ENCODE assay signal across 29 mouse cellular contexts in the genomic region with DNA sequence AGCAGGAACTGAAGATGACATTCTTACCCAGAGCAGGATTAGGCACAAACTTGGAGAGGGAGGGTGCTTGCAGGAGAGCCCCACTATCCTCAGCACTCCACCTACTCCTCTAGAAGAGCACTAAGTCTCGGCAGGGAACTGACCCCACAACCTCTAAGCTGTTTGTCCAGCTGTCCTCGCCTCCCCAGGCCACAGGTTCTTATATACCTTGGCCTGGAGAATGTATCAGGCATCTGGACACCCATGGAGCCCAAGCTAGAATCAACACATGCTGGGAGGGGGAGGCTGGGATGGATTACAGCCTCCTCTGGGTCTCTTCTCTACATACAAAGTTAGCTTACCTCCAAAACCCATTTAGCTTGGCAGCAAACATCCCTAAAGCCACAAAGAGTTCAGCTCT. TPM values are rescaled to one million over a fixed set of nuclear protein-coding genes. Genes with fewer than 3 reads are reported as not detected.
A peak's percentile ranks its signal among the peaks of the same experiment; 100 is the strongest.
DNase-seq lines count a peak whose midpoint lies in the region; ATAC-seq and TF ChIP-seq lines count a peak whose summit lies in the region.
"Had no signal": no experiment of that assay in that cellular context is flagged by ENCODE, and none has a peak within 500 bp of the region (broad histone marks: within the 10 kb centered on the region; RNA-seq: fewer than 3 reads in every experiment).

No protein-coding gene starts in this region.

- TF ChIP-seq POLR2A in kidney, adult 2 months (IDR thresholded peaks at IDR 0.05; ENCODE audit: low read depth, low read length): no peak

- H3K27ac ChIP-seq in kidney, adult 2 months (ENCODE audit: insufficient read depth, low read depth, low read length): peak overlapping the region; percentile 98; the same call in 1 of the 2 replicates
- no peak overlapping the region for H3K27ac ChIP-seq in neural tube, embryonic 15.5 days (replicated peaks)
- no peak overlapping the region for H3K27ac ChIP-seq in neural tube, embryonic 11.5 days (ENCODE audit: low read depth, low read length)
- H3K27ac ChIP-seq in heart, embryonic 11.5 days (ENCODE audit: low read depth, low read length): no peak overlapping the region
- H3K27ac ChIP-seq: embryonic facial prominence, embryonic 12.5 days; embryonic facial prominence, embryonic 15.5 days; forebrain, embryonic 12.5 days; forebrain, embryonic 15.5 days; heart, embryonic 13.5 days; hindbrain, embryonic 13.5 days had no signal

- H3K4me1 ChIP-seq in kidney, adult 2 months (ENCODE audit: control insufficient read depth, insufficient read depth, low read length): peaks cover 22% of the 10 kb centered on the region
- no peaks in the 10 kb centered on the region for H3K4me1 ChIP-seq in neural tube, embryonic 15.5 days
- H3K4me1 ChIP-seq in neural tube, embryonic 11.5 days (ENCODE audit: control insufficient read depth, insufficient read depth, low read length): no peaks in the 10 kb centered on the region
- H3K4me1 ChIP-seq in heart, embryonic 11.5 days (ENCODE audit: control insufficient read depth, insufficient read depth, low read length): no peaks in the 10 kb centered on the region
- H3K4me1 ChIP-seq: embryonic facial prominence, embryonic 12.5 days; embryonic facial prominence, embryonic 15.5 days; forebrain, embryonic 12.5 days; forebrain, embryonic 15.5 days; heart, embryonic 13.5 days; hindbrain, embryonic 13.5 days had no signal

- H3K27me3 ChIP-seq in kidney, adult 2 months (replicated peaks; ENCODE audit: control insufficient read depth, insufficient read depth, low read length): no peaks in the 10 kb centered on the region
- H3K27me3 ChIP-seq in neural tube, embryonic 15.5 days (replicated peaks): no peaks in the 10 kb centered on the region
- H3K27me3 ChIP-seq in neural tube, embryonic 11.5 days (ENCODE audit: control insufficient read depth, insufficient read depth, low read length): no peaks in the 10 kb centered on the region
- no peaks in the 10 kb centered on the region for H3K27me3 ChIP-seq in heart, embryonic 11.5 days (ENCODE audit: control insufficient read depth, insufficient read depth, low read length)
- H3K27me3 ChIP-seq: embryonic facial prominence, embryonic 12.5 days; embryonic facial prominence, embryonic 15.5 days; forebrain, embryonic 12.5 days; forebrain, embryonic 15.5 days; hindbrain, embryonic 13.5 days had no signal

- DNase-seq in embryo, embryonic 11 days: peak; percentile 32
- DNase-seq in embryo, embryonic 9.5 days (ENCODE audit: extremely low spot score): no peak
- DNase-seq in kidney, adult 2 months: no peak
- no peak for DNase-seq in kidney, adult 9 months
- peak; percentile 26 for DNase-seq in neural tube, embryonic 10.5 days (ENCODE audit: extremely low spot score, low spot score)
- peak; percentile 39 for DNase-seq in neural tube, embryonic 11.5 days (ENCODE audit: low spot score)
- DNase-seq: adrenal gland, postnatal 14 days; B cell, adult 2 months; cerebellum, adult 18-20 months; cerebellum, adult 9-10 months; cerebellum, postnatal 14 days; gastrocnemius, postnatal 25 days; heart, adult 18-20 months; heart, postnatal 14 days; heart, postnatal 4 days had no signal

- WGBS in kidney, adult 2 months: 57% methylated on average over 2 of the region's 2 CpGs
- WGBS in neural tube, embryonic 15.5 days: 53% methylated on average over 2 of the region's 2 CpGs
- WGBS in neural tube, embryonic 11.5 days: 52% methylated on average over 2 of the region's 2 CpGs
- 33% methylated on average over 2 of the region's 2 CpGs for WGBS in heart, embryonic 11.5 days (ENCODE audit: insufficient replicate concordance)

- no peaks in the 10 kb centered on the region for H3K9me3 ChIP-seq in neural tube, embryonic 15.5 days (replicated peaks)
- H3K9me3 ChIP-seq in neural tube, embryonic 11.5 days (ENCODE audit: control insufficient read depth, low read length): no peaks in the 10 kb centered on the region
- no peaks in the 10 kb centered on the region for H3K9me3 ChIP-seq in heart, embryonic 11.5 days (replicated peaks; ENCODE audit: control insufficient read depth, low read length)
- H3K9me3 ChIP-seq: embryonic facial prominence, embryonic 12.5 days; embryonic facial prominence, embryonic 15.5 days; forebrain, embryonic 12.5 days; forebrain, embryonic 15.5 days; G1E; heart, embryonic 13.5 days; hindbrain, embryonic 13.5 days had no signal

- H3K36me3 ChIP-seq in kidney, adult 2 months (ENCODE audit: control insufficient read depth, insufficient read depth, low read length): no peaks in the 10 kb centered on the region
- no peaks in the 10 kb centered on the region for H3K36me3 ChIP-seq in neural tube, embryonic 15.5 days
- no peaks in the 10 kb centered on the region for H3K36me3 ChIP-seq in neural tube, embryonic 11.5 days (ENCODE audit: control insufficient read depth, insufficient read depth, low read length)
- H3K36me3 ChIP-seq in heart, embryonic 11.5 days (ENCODE audit: control insufficient read depth, insufficient read depth, low read length): no peaks in the 10 kb centered on the region
- H3K36me3 ChIP-seq: embryonic facial prominence, embryonic 12.5 days; embryonic facial prominence, embryonic 15.5 days; forebrain, embryonic 12.5 days; forebrain, embryonic 15.5 days; G1E; heart, embryonic 13.5 days; hindbrain, embryonic 13.5 days had no signal

- H3K4me3 ChIP-seq in kidney, adult 2 months (ENCODE audit: insufficient read depth, low read depth, low read length): no peak overlapping the region
- H3K4me3 ChIP-seq in neural tube, embryonic 15.5 days (replicated peaks): no peak overlapping the region
- H3K4me3 ChIP-seq in neural tube, embryonic 11.5 days (ENCODE audit: low read depth, low read length): no peak overlapping the region
- no peak overlapping the region for H3K4me3 ChIP-seq in heart, embryonic 11.5 days (ENCODE audit: low read depth, low read length)
- H3K4me3 ChIP-seq: embryonic facial prominence, embryonic 12.5 days; embryonic facial prominence, embryonic 15.5 days; forebrain, embryonic 12.5 days; forebrain, embryonic 15.5 days; heart, embryonic 13.5 days; hindbrain, embryonic 13.5 days had no signal

- ATAC-seq in neural tube, embryonic 15.5 days (ENCODE audit: low FRiP score): no peak
- ATAC-seq in neural tube, embryonic 11.5 days (ENCODE audit: insufficient read depth, low FRiP score, low TSS enrichment): no peak
- ATAC-seq in heart, embryonic 11.5 days (replicated peaks; ENCODE audit: insufficient number of reproducible peaks, low FRiP score, low TSS enrichment): no peak
- ATAC-seq: forebrain, embryonic 15.5 days; intestine, postnatal 0 days; Patski had no signal

- no peak overlapping the region for H3K9ac ChIP-seq in neural tube, embryonic 15.5 days (replicated peaks)
- no peak overlapping the region for H3K9ac ChIP-seq in neural tube, embryonic 11.5 days (ENCODE audit: low read length)
- no peak overlapping the region for H3K9ac ChIP-seq in heart, embryonic 11.5 days (ENCODE audit: low read depth, low read length)
- H3K9ac ChIP-seq: embryonic facial prominence, embryonic 12.5 days; embryonic facial prominence, embryonic 15.5 days; forebrain, embryonic 12.5 days; forebrain, embryonic 15.5 days; heart, embryonic 13.5 days; hindbrain, embryonic 13.5 days had no signal

- no peak overlapping the region for H3K4me2 ChIP-seq in neural tube, embryonic 15.5 days
- H3K4me2 ChIP-seq in neural tube, embryonic 11.5 days (ENCODE audit: low read depth): no peak overlapping the region
- no peak overlapping the region for H3K4me2 ChIP-seq in heart, embryonic 11.5 days
- H3K4me2 ChIP-seq: embryonic facial prominence, embryonic 12.5 days; embryonic facial prominence, embryonic 15.5 days; forebrain, embryonic 12.5 days; forebrain, embryonic 15.5 days; heart, embryonic 13.5 days; hindbrain, embryonic 13.5 days had no signal

- TF ChIP-seq CTCF in kidney, adult 2 months (conservative IDR thresholded peaks at IDR 0.05; ENCODE audit: insufficient read depth, insufficient read length, low read depth, low read length): no peak

RNA-seq across cellular contexts. Expression of a gene that starts 3.5 kb away (rescaled TPM):
- 355 and 358 TPM in 2 replicates for polyA plus RNA-seq in kidney, adult 2 months (2012; rRNA removed)
- 0.82 and 1.8 TPM in 2 replicates for polyA plus RNA-seq in neural tube, embryonic 15.5 days (2015; fragmentation: Nextera tagmentation; extraction: Ambion mirVana)
- 0.53 and 0.69 TPM in 2 replicates for polyA plus RNA-seq in neural tube, embryonic 11.5 days (2014; fragmentation: Nextera tagmentation; extraction: Ambion mirVana)
- not detected in 2 replicates for polyA plus RNA-seq in heart, embryonic 11.5 days (2014; fragmentation: Nextera tagmentation; extraction: Ambion mirVana)
- polyA plus RNA-seq: G1E; gonadal fat pad, adult 2 months; heart, embryonic 13.5 days; heart, embryonic 16.5 days; intestine, embryonic 14.5 days; Patski had no signal

RNA-seq across cellular contexts. Expression of a gene that starts 23.3 kb away (rescaled TPM):
- polyA plus RNA-seq in kidney, adult 2 months (2012; rRNA removed): 526 and 582 TPM in 2 replicates
- polyA plus RNA-seq in neural tube, embryonic 15.5 days (2015; fragmentation: Nextera tagmentation; extraction: Ambion mirVana): 9.1 and 10.7 TPM in 2 replicates
- 0.20 TPM in 1 of 2 replicates, not detected in the other for polyA plus RNA-seq in neural tube, embryonic 11.5 days (2014; fragmentation: Nextera tagmentation; extraction: Ambion mirVana)
- polyA plus RNA-seq in heart, embryonic 11.5 days (2014; fragmentation: Nextera tagmentation; extraction: Ambion mirVana): 0.07 TPM in 1 of 2 replicates, not detected in the other
- polyA plus RNA-seq: G1E, Patski had no signal

RNA-seq across cellular contexts. Expression of a gene that starts 49.2 kb away (rescaled TPM):
- 0.53 and 0.62 TPM in 2 replicates for polyA plus RNA-seq in kidney, adult 2 months (2012; rRNA removed)
- 0.35 and 0.70 TPM in 2 replicates for polyA plus RNA-seq in neural tube, embryonic 15.5 days (2015; fragmentation: Nextera tagmentation; extraction: Ambion mirVana)
- 0.05 TPM in 2 replicates for polyA plus RNA-seq in neural tube, embryonic 11.5 days (2014; fragmentation: Nextera tagmentation; extraction: Ambion mirVana)
- 0.06 TPM in 1 of 2 replicates, not detected in the other for polyA plus RNA-seq in heart, embryonic 11.5 days (2014; fragmentation: Nextera tagmentation; extraction: Ambion mirVana)
- polyA plus RNA-seq: heart, embryonic 13.5 days had no signal

Comparison
In these comparisons a context has a peak if more than half of its experiments do, and no peak if none do; other contexts are left out.
1. DNase-seq: peak in embryo, embryonic 11 days (single experiment), neural tube, embryonic 10.5 days (single experiment) and neural tube, embryonic 11.5 days (single experiment); none in embryo, embryonic 9.5 days (single experiment), kidney, adult 2 months (single experiment) and kidney, adult 9 months (single experiment).
2. RNA of a gene that starts 3.5 kb away (polyA plus RNA-seq): 355 to 358 TPM in kidney, adult 2 months; 0.82 to 1.8 TPM in neural tube, embryonic 15.5 days, 0.53 to 0.69 TPM in neural tube, embryonic 11.5 days and not detected in heart, embryonic 11.5 days; every median in the first group is over 100 times any median in the second.
3. RNA of a gene that starts 23.3 kb away (polyA plus RNA-seq): 526 to 582 TPM in kidney, adult 2 months; 9.1 to 10.7 TPM in neural tube, embryonic 15.5 days, 0.07 TPM in heart, embryonic 11.5 days and 0.20 TPM in neural tube, embryonic 11.5 days; every median in the first group is over 10 times any median in the second.